Mouse (Mus musculus) gastrocnemius, postnatal 14 days (tissue): ENCODE measurements around the gene Gm20888. TPM values are rescaled to one million over a fixed set of nuclear protein-coding genes. Genes with fewer than 3 reads are reported as not detected.
"Not testable (repeated sequence)": the region's sequence is repeated elsewhere in the genome, so short reads cannot be mapped to it uniquely, and the experiment has no call there.

ENCODE experiments used
- DNase-seq: peaks from one replicate; pipeline ENCODE4 v3.0.0; 2021; ENCODE audit warnings: mixed read lengths
- intact Hi-C: fragments of 180-260 bp; cut with DNase I; formaldehyde crosslinking; loops from one replicate; pipeline ENCODE4 v1.15.1; 2025; ENCODE audit warnings: low total_unique reads
- long read RNA-seq, 2 experiments: library from polyadenylated mRNA; stranded (forward); transcript quantifications; one replicate each; pipeline ENCODE4 v2.0.0; 2021
- total RNA-seq, 2 experiments: library from RNA; stranded (reverse); gene quantifications; 2 replicates each; pipeline ENCODE4 v1.2.3; 2021

The Gm20888 gene
- not detected for total RNA-seq
- long read RNA-seq, experiment 1, result 0 reads
- long read RNA-seq, experiment 2, result 0 reads

GRCm38 (mm10) chrY:70441582-70441981, at the start of gene Gm20888:
TSS of gene Gm20888 (plus strand) at chrY:70441882.
- intact Hi-C loops, DNase-seq: not testable (repeated sequence)

Other genes starting within 250 kb of the Gm20888 start
- gene Gm21118, start 168.2 kb upstream of the Gm20888 start, total RNA-seq, result not detected
- gene Gm29423, start 138.6 kb upstream of the Gm20888 start, total RNA-seq, result not detected
- not detected for gene Gm29644, start 138.5 kb upstream of the Gm20888 start, total RNA-seq